In genomic region chr7:19508924-19509568, GRCm38 (mm10) we compare ENCODE assay signal across 8 mouse cellular contexts. TPM values are rescaled to one million over a fixed set of nuclear protein-coding genes. Genes with fewer than 3 reads are reported as not detected.
A peak's percentile ranks its signal among the peaks of the same experiment; 100 is the strongest.
DNase-seq lines count a peak whose midpoint lies in the region; ATAC-seq and TF ChIP-seq lines count a peak whose summit lies in the region.

No protein-coding gene starts in this region.

- WGBS in neural tube, embryonic 11.5 days = 11% methylated on average over 15 of the region's 15 CpGs
- WGBS in embryonic facial prominence, embryonic 12.5 days = 8% methylated on average over 15 of the region's 15 CpGs

- H3K4me1 ChIP-seq in neural tube, embryonic 11.5 days (ENCODE audit: control insufficient read depth, insufficient read depth, low read length) = peaks cover 10% of the 10 kb centered on the region
- peaks cover 14% of the 10 kb centered on the region for H3K4me1 ChIP-seq in embryonic facial prominence, embryonic 12.5 days

- H3K27me3 ChIP-seq in neural tube, embryonic 11.5 days (ENCODE audit: control insufficient read depth, insufficient read depth, low read length) = no peaks in the 10 kb centered on the region
- no peaks in the 10 kb centered on the region for H3K27me3 ChIP-seq in embryonic facial prominence, embryonic 12.5 days
- H3K27me3 ChIP-seq in myocyte (ENCODE audit: control insufficient read depth, insufficient read depth, insufficient read length) = no peaks in the 10 kb centered on the region

- peak overlapping the region; percentile 64 for H3K27ac ChIP-seq in neural tube, embryonic 11.5 days (ENCODE audit: low read depth, low read length)
- peak overlapping the region; percentile 57; the same call in 1 of the 2 replicates for H3K27ac ChIP-seq in embryonic facial prominence, embryonic 12.5 days

- H3ac ChIP-seq in myocyte (ENCODE audit: control insufficient read depth, insufficient read length) = peak overlapping the region; percentile 31

- no peak for TF ChIP-seq POLR2A in myocyte (IDR thresholded peaks at IDR 0.05; ENCODE audit: insufficient read length, low read depth)

- H3K36me3 ChIP-seq in neural tube, embryonic 11.5 days (ENCODE audit: control insufficient read depth, insufficient read depth, low read length) = no peaks in the 10 kb centered on the region
- no peaks in the 10 kb centered on the region for H3K36me3 ChIP-seq in embryonic facial prominence, embryonic 12.5 days
- no peaks in the 10 kb centered on the region for H3K36me3 ChIP-seq in myocyte (ENCODE audit: control insufficient read depth, insufficient read depth)

- peak; percentile 7 for ATAC-seq in neural tube, embryonic 11.5 days (ENCODE audit: insufficient read depth, low FRiP score, low TSS enrichment)
- ATAC-seq in embryonic facial prominence, embryonic 12.5 days (ENCODE audit: insufficient number of reproducible peaks, insufficient read depth, low FRiP score, low TSS enrichment) = no peak
- ATAC-seq in inflammation-experienced regulatory T-cells, adult 6 months = peak; percentile 36

- peaks cover 6% of the 10 kb centered on the region for H3K79me2 ChIP-seq in myocyte (ENCODE audit: control insufficient read depth, insufficient read depth)

- peak overlapping the region; percentile 97 for H3K4me2 ChIP-seq in neural tube, embryonic 11.5 days (ENCODE audit: low read depth)
- H3K4me2 ChIP-seq in embryonic facial prominence, embryonic 12.5 days (replicated peaks) = peak overlapping the region; percentile 79
- peak overlapping the region; percentile 67 for H3K4me2 ChIP-seq in myocyte (ENCODE audit: low read depth)

- DNase-seq in neural tube, embryonic 11.5 days (ENCODE audit: low spot score) = no peak
- DNase-seq in neural tube, embryonic 10.5 days (ENCODE audit: extremely low spot score, low spot score) = no peak
- no peak for DNase-seq in cerebellum, postnatal 14 days
- no peak for DNase-seq in frontal cortex, postnatal 25 days (ENCODE audit: low spot score in 2 of 2)
- DNase-seq in adrenal gland, postnatal 14 days = no peak

- H3K9me3 ChIP-seq in neural tube, embryonic 11.5 days (ENCODE audit: control insufficient read depth, low read length) = no peaks in the 10 kb centered on the region
- no peaks in the 10 kb centered on the region for H3K9me3 ChIP-seq in embryonic facial prominence, embryonic 12.5 days

- H3K9ac ChIP-seq in neural tube, embryonic 11.5 days (ENCODE audit: low read length) = peak overlapping the region; percentile 88
- H3K9ac ChIP-seq in embryonic facial prominence, embryonic 12.5 days = peak overlapping the region; percentile 79

- peak overlapping the region; percentile 81 for H3K4me3 ChIP-seq in neural tube, embryonic 11.5 days (ENCODE audit: low read depth, low read length)
- H3K4me3 ChIP-seq in embryonic facial prominence, embryonic 12.5 days = peak overlapping the region; percentile 82
- peak overlapping the region; percentile 81 for H3K4me3 ChIP-seq in myocyte

TF ChIP-seq in myocyte, 11 proteins besides CTCF, POLR2A, EP300 and RAD21:
- TF ChIP-seq TCF3 (IDR thresholded peaks at IDR 0.05; ENCODE audit: insufficient read length, low read depth) (no peak), REST (IDR thresholded peaks at IDR 0.05; ENCODE audit: insufficient read depth, insufficient read length) (no peak), SRF (IDR thresholded peaks at IDR 0.05; ENCODE audit: control insufficient read depth, insufficient read length, low read depth) (no peak), POLR2AphosphoS2 (IDR thresholded peaks at IDR 0.05; ENCODE audit: insufficient read length, low read depth) (no peak), MYOD1 (IDR thresholded peaks at IDR 0.05; ENCODE audit: control insufficient read depth in 1 of 3, insufficient read length in 2 of 3, low read depth in 2 of 3) (no peak), TCF12 (IDR thresholded peaks at IDR 0.05; ENCODE audit: insufficient read depth, poor library complexity, severe bottlenecking) (no peak), MAX (IDR thresholded peaks at IDR 0.05; ENCODE audit: low read depth) (no peak), MYOG (IDR thresholded peaks at IDR 0.05; ENCODE audit: control insufficient read depth in 1 of 3, insufficient read depth in 1 of 3, insufficient read length in 2 of 3, low read depth in 2 of 3) (no peak), E2F4 (IDR thresholded peaks at IDR 0.05; ENCODE audit: insufficient read depth) (no peak), USF1 (IDR thresholded peaks at IDR 0.05; ENCODE audit: low read depth) (no peak), CEBPB (IDR thresholded peaks at IDR 0.05; ENCODE audit: insufficient read depth, poor library complexity, severe bottlenecking) (no peak)

RNA-seq across cellular contexts. Expression of gene Trappc6a, which starts 0.9 kb away (rescaled TPM):
- 49.3 and 54.0 TPM in 2 replicates for polyA plus RNA-seq in neural tube, embryonic 11.5 days (2014; fragmentation: Nextera tagmentation; extraction: Ambion mirVana)
- 61.7 and 63.5 TPM in 2 replicates for polyA plus RNA-seq in embryonic facial prominence, embryonic 12.5 days (2016; fragmentation: Nextera tagmentation; extraction: Ambion mirVana)
- 10 to 100 TPM; 24.6 to 47.8 (median 43.3) TPM for polyA plus RNA-seq in inflammation-experienced regulatory T-cells, adult 6 months (2017; shearing (Covaris generic))
- polyA plus RNA-seq in myocyte (2012; fragmentation: generic; extraction: Trizol) = 57.3 TPM
- 69.4 and 71.2 TPM in 2 replicates for total RNA-seq in adrenal gland, postnatal 14 days (2021)

RNA-seq across cellular contexts. Expression of gene Bloc1s3, which starts 0.9 kb away (rescaled TPM):
- 2.0 and 2.7 TPM in 2 replicates for polyA plus RNA-seq in neural tube, embryonic 11.5 days (2014; fragmentation: Nextera tagmentation; extraction: Ambion mirVana)
- 4.1 and 4.6 TPM in 2 replicates for polyA plus RNA-seq in embryonic facial prominence, embryonic 12.5 days (2016; fragmentation: Nextera tagmentation; extraction: Ambion mirVana)
- under 1 TPM; 0.63 to 0.99 (median 0.65) TPM for polyA plus RNA-seq in inflammation-experienced regulatory T-cells, adult 6 months (2017; shearing (Covaris generic))
- 7.8 TPM for polyA plus RNA-seq in myocyte (2012; fragmentation: generic; extraction: Trizol)
- 6.7 and 8.6 TPM in 2 replicates for total RNA-seq in adrenal gland, postnatal 14 days (2021)

RNA-seq across cellular contexts. Expression of gene Nkpd1, which starts 8.6 kb away (rescaled TPM):
- polyA plus RNA-seq in neural tube, embryonic 11.5 days (2014; fragmentation: Nextera tagmentation; extraction: Ambion mirVana) = not detected in 2 replicates
- polyA plus RNA-seq in embryonic facial prominence, embryonic 12.5 days (2016; fragmentation: Nextera tagmentation; extraction: Ambion mirVana) = 0.06 TPM in 1 of 2 replicates, not detected in the other
- polyA plus RNA-seq in inflammation-experienced regulatory T-cells, adult 6 months (2017; shearing (Covaris generic)) = not detected
- 0.06 TPM for polyA plus RNA-seq in myocyte (2012; fragmentation: generic; extraction: Trizol)
- total RNA-seq in adrenal gland, postnatal 14 days (2021) = 0.15 and 0.83 TPM in 2 replicates

RNA-seq across cellular contexts. Expression of gene Exoc3l2, which starts 45.9 kb away (rescaled TPM):
- polyA plus RNA-seq in neural tube, embryonic 11.5 days (2014; fragmentation: Nextera tagmentation; extraction: Ambion mirVana) = 1.2 and 1.6 TPM in 2 replicates
- 1.0 and 1.8 TPM in 2 replicates for polyA plus RNA-seq in embryonic facial prominence, embryonic 12.5 days (2016; fragmentation: Nextera tagmentation; extraction: Ambion mirVana)
- polyA plus RNA-seq in inflammation-experienced regulatory T-cells, adult 6 months (2017; shearing (Covaris generic)) = not detected
- polyA plus RNA-seq in myocyte (2012; fragmentation: generic; extraction: Trizol) = not detected
- 21.8 and 22.0 TPM in 2 replicates for total RNA-seq in adrenal gland, postnatal 14 days (2021)

RNA-seq across cellular contexts. Expression of gene Mark4, which starts 50.4 kb away (rescaled TPM):
- polyA plus RNA-seq in neural tube, embryonic 11.5 days (2014; fragmentation: Nextera tagmentation; extraction: Ambion mirVana) = 14.1 and 16.4 TPM in 2 replicates
- polyA plus RNA-seq in embryonic facial prominence, embryonic 12.5 days (2016; fragmentation: Nextera tagmentation; extraction: Ambion mirVana) = 16.3 and 17.9 TPM in 2 replicates
- polyA plus RNA-seq in inflammation-experienced regulatory T-cells, adult 6 months (2017; shearing (Covaris generic)) = 1 to 10 TPM in 1 of 3 experiments, under 1 TPM in 2; 0.87 to 1.3 (median 0.89) TPM
- polyA plus RNA-seq in myocyte (2012; fragmentation: generic; extraction: Trizol) = 18.2 TPM
- total RNA-seq in adrenal gland, postnatal 14 days (2021) = 45.1 and 45.2 TPM in 2 replicates
